Mouse (Mus musculus): ENCODE measurements at regions not wholly inside any gene's neighbourhood (a gene's known extent, or its start where the extent isn't known, plus 50 kb on each side); places are given as distances from the start of the nearest gene placed in this dataset.

GRCm38 (mm10) chr7:73596866-73597840 lies 55.5 kb upstream of the Chd2 start:
- no peak for ATAC-seq (ENCODE audit: low read depth)
- WGBS, result 37% methylated on average over 11 of the region's 11 CpGs

GRCm38 (mm10) chr7:73596415-73596814 lies 54.8 kb upstream of the Chd2 start:
- Histone ChIP-seq H3K27me3 (ENCODE audit: control insufficient read depth, insufficient read depth, low read length) (no peaks in the 10 kb centered on the region), H3K9me3 (ENCODE audit: control insufficient read depth, low read length) (no peaks in the 10 kb centered on the region), H3K9ac (replicated peaks; ENCODE audit: low read depth, low read length) (no peak overlapping the region), H3K27ac (ENCODE audit: low read depth, low read length) (peak overlapping the region; percentile 36; the same call in 1 of the 2 replicates), H3K36me3 (ENCODE audit: control insufficient read depth, insufficient read depth, low read length) (no peaks in the 10 kb centered on the region), H3K4me2 (ENCODE audit: low read depth, low read length) (no peak overlapping the region), H3K4me1 (ENCODE audit: control insufficient read depth, insufficient read depth, low read length) (peaks cover 32% of the 10 kb centered on the region), H3K4me3 (ENCODE audit: low read depth, low read length) (no peak overlapping the region)
- WGBS, result 66% methylated on average over 2 of the region's 2 CpGs
- no peak for ATAC-seq (ENCODE audit: low read depth)

More at GRCm38 (mm10) chr7:73596866-73597840, 55.5 kb upstream of the Chd2 start:
- peaks cover 32% of the 10 kb centered on the region for H3K4me1 ChIP-seq (ENCODE audit: control insufficient read depth, insufficient read depth, low read length)
- H3K27ac ChIP-seq (ENCODE audit: low read depth, low read length), result peak overlapping the region; percentile 36; the same call in 1 of the 2 replicates
- H3K36me3 ChIP-seq (ENCODE audit: control insufficient read depth, insufficient read depth, low read length), result no peaks in the 10 kb centered on the region
- no peak overlapping the region for H3K9ac ChIP-seq (replicated peaks; ENCODE audit: low read depth, low read length)
- H3K4me3 ChIP-seq (ENCODE audit: low read depth, low read length), result no peak overlapping the region
- H3K27me3 ChIP-seq (ENCODE audit: control insufficient read depth, insufficient read depth, low read length), result no peaks in the 10 kb centered on the region
- no peak overlapping the region for H3K4me2 ChIP-seq (ENCODE audit: low read depth, low read length)
- no peaks in the 10 kb centered on the region for H3K9me3 ChIP-seq (ENCODE audit: control insufficient read depth, low read length)

GRCm38 (mm10) chr7:73595860-73596259 lies 54.2 kb upstream of the Chd2 start:
- H3K36me3 ChIP-seq (ENCODE audit: control insufficient read depth, insufficient read depth, low read length), result no peaks in the 10 kb centered on the region
- no peak overlapping the region for H3K4me3 ChIP-seq (ENCODE audit: low read depth, low read length)
- H3K4me2 ChIP-seq (ENCODE audit: low read depth, low read length), result peak overlapping the region; percentile 49; the same call in 1 of the 2 replicates
- H3K4me1 ChIP-seq (ENCODE audit: control insufficient read depth, insufficient read depth, low read length), result peaks cover 32% of the 10 kb centered on the region
- H3K9ac ChIP-seq (replicated peaks; ENCODE audit: low read depth, low read length), result no peak overlapping the region
- H3K9me3 ChIP-seq (ENCODE audit: control insufficient read depth, low read length), result no peaks in the 10 kb centered on the region
- WGBS, result 33% methylated on average over 9 of the region's 9 CpGs
- no peak; the same call in 1 of the 2 replicates for ATAC-seq (ENCODE audit: low read depth)
- peak overlapping the region; percentile 82 for H3K27ac ChIP-seq (ENCODE audit: low read depth, low read length)
- no peaks in the 10 kb centered on the region for H3K27me3 ChIP-seq (ENCODE audit: control insufficient read depth, insufficient read depth, low read length)

GRCm38 (mm10) chr7:73595140-73595825 lies 53.7 kb upstream of the Chd2 start:
- Histone ChIP-seq H3K9me3 (ENCODE audit: control insufficient read depth, low read length) (no peaks in the 10 kb centered on the region), H3K4me2 (ENCODE audit: low read depth, low read length) (peak overlapping the region; percentile 49), H3K36me3 (ENCODE audit: control insufficient read depth, insufficient read depth, low read length) (no peaks in the 10 kb centered on the region), H3K4me3 (ENCODE audit: low read depth, low read length) (peak overlapping the region; percentile 20), H3K27me3 (ENCODE audit: control insufficient read depth, insufficient read depth, low read length) (no peaks in the 10 kb centered on the region), H3K4me1 (ENCODE audit: control insufficient read depth, insufficient read depth, low read length) (peaks cover 32% of the 10 kb centered on the region), H3K27ac (ENCODE audit: low read depth, low read length) (peak overlapping the region; percentile 82), H3K9ac (replicated peaks; ENCODE audit: low read depth, low read length) (peak overlapping the region; percentile 35)
- 2% methylated on average over 23 of the region's 23 CpGs for WGBS
- peak; percentile 97 for ATAC-seq (ENCODE audit: low read depth)

GRCm38 (mm10) chr7:73594492-73595139 lies 53.0 kb upstream of the Chd2 start:
- Histone ChIP-seq H3K4me1 (ENCODE audit: control insufficient read depth, insufficient read depth, low read length) (peaks cover 32% of the 10 kb centered on the region), H3K4me3 (ENCODE audit: low read depth, low read length) (peak overlapping the region; percentile 20), H3K36me3 (ENCODE audit: control insufficient read depth, insufficient read depth, low read length) (no peaks in the 10 kb centered on the region), H3K27me3 (ENCODE audit: control insufficient read depth, insufficient read depth, low read length) (no peaks in the 10 kb centered on the region), H3K9ac (replicated peaks; ENCODE audit: low read depth, low read length) (peak overlapping the region; percentile 35), H3K4me2 (ENCODE audit: low read depth, low read length) (peak overlapping the region; percentile 49), H3K27ac (ENCODE audit: low read depth, low read length) (peak overlapping the region; percentile 82), H3K9me3 (ENCODE audit: control insufficient read depth, low read length) (no peaks in the 10 kb centered on the region)
- WGBS, result under 1% methylated on average over 14 of the region's 14 CpGs
- ATAC-seq (ENCODE audit: low read depth), result no peak

GRCm38 (mm10) chr7:73593645-73594385 lies 52.2 kb upstream of the Chd2 start:
- Histone ChIP-seq H3K4me2 (ENCODE audit: low read depth, low read length) (no peak overlapping the region), H3K36me3 (ENCODE audit: control insufficient read depth, insufficient read depth, low read length) (no peaks in the 10 kb centered on the region), H3K4me3 (ENCODE audit: low read depth, low read length) (no peak overlapping the region), H3K27me3 (ENCODE audit: control insufficient read depth, insufficient read depth, low read length) (no peaks in the 10 kb centered on the region), H3K27ac (ENCODE audit: low read depth, low read length) (no peak overlapping the region), H3K4me1 (ENCODE audit: control insufficient read depth, insufficient read depth, low read length) (peaks cover 32% of the 10 kb centered on the region), H3K9ac (replicated peaks; ENCODE audit: low read depth, low read length) (no peak overlapping the region), H3K9me3 (ENCODE audit: control insufficient read depth, low read length) (no peaks in the 10 kb centered on the region)
- no peak for ATAC-seq (ENCODE audit: low read depth)
- WGBS, result 78% methylated on average over 17 of the region's 17 CpGs

- WGBS, result 91% methylated on average over 5 of the region's 5 CpGs
- H3K27ac ChIP-seq (ENCODE audit: low read depth, low read length), result no peak overlapping the region
- H3K9ac ChIP-seq (replicated peaks; ENCODE audit: low read depth, low read length), result no peak overlapping the region
- ATAC-seq (ENCODE audit: low read depth), result no peak
- no peak overlapping the region for H3K4me3 ChIP-seq (ENCODE audit: low read depth, low read length)
- H3K27me3 ChIP-seq (ENCODE audit: control insufficient read depth, insufficient read depth, low read length), result no peaks in the 10 kb centered on the region
- H3K4me2 ChIP-seq (ENCODE audit: low read depth, low read length), result no peak overlapping the region
- H3K36me3 ChIP-seq (ENCODE audit: control insufficient read depth, insufficient read depth, low read length), result no peaks in the 10 kb centered on the region
- no peaks in the 10 kb centered on the region for H3K9me3 ChIP-seq (ENCODE audit: control insufficient read depth, low read length)
- peaks cover 29% of the 10 kb centered on the region for H3K4me1 ChIP-seq (ENCODE audit: control insufficient read depth, insufficient read depth, low read length)
Measured at GRCm38 (mm10) chr7:73592857-73593256, 51.2 kb upstream of the Chd2 start.
